Mouse (Mus musculus) bone marrow macrophage, adult 2 months (primary cell): ENCODE measurements around the gene Gm527.

Experiments
- CTCF ChIP-seq: IDR thresholded peaks from 2 replicates; pipeline ENCODE4 v1.5.1; 2012; ENCODE audit warnings: low read depth, mild to moderate bottlenecking, low read length, moderate library complexity
- POLR2A ChIP-seq: IDR thresholded peaks from 2 replicates; pipeline ENCODE4 v1.6.1; 2012; ENCODE audit warnings: mild to moderate bottlenecking, low read depth, low read length, borderline replicate concordance

GRCm38 (mm10) chr12:64966101-64966631, 48.5 kb downstream of the Gm527 start:
- no peak for TF ChIP-seq CTCF
- TF ChIP-seq POLR2A, result no peak
